Mouse (Mus musculus) C2C12 (cell line): ENCODE results near the gene Mtfmt.

Experiments used
- CTCF ChIP-seq: IDR thresholded peaks from one replicate; pipeline ENCODE4 v1.5.1; 2011; ENCODE audit not compliant: control insufficient read depth, insufficient read depth, insufficient read length
- MYOG ChIP-seq: IDR thresholded peaks from one replicate; pipeline ENCODE4 v1.6.1; 2011; ENCODE audit not compliant: control insufficient read depth, insufficient read length; ENCODE audit errors: extremely low read depth

DNA sequence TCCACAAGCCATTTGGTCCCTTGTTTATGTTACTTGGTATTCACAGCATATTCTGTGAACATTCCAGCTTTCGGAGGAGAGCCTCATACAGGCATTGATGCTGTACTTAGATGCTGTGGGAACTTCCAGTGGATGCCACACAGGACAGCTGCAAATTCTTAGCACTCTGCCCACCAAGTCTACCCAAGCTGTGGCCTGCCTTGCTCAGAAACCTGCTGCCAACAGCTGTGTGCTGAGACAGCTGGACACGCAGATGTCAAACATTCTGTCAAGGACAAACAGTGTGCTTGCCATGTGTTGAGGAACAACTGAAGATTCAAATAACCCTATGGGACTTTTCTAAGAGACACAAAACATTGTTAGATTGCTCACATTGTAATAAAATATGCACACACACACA is 23.4 kb downstream of the Mtfmt start:
- TF ChIP-seq MYOG (no peak), CTCF (no peak)
